Mouse (Mus musculus): ENCODE data around the gene Thy1. TPM values are rescaled to one million over a fixed set of nuclear protein-coding genes. Genes with fewer than 3 reads are reported as not detected.

The Thy1 gene
- polyA plus RNA-seq, 1 experiment from 2014 or later, result 0.26 TPM

- Histone ChIP-seq H3K9ac (no peak overlapping the region), H3K4me2 (no peak overlapping the region), H3K4me1 (replicated peaks) (no peaks in the 10 kb centered on the region), H3K27ac (replicated peaks) (no peak overlapping the region), H3K9me3 (replicated peaks) (no peaks in the 10 kb centered on the region), H3K4me3 (replicated peaks) (no peak overlapping the region), H3K36me3 (replicated peaks) (no peaks in the 10 kb centered on the region), H3K27me3 (peaks cover 53% of the 10 kb centered on the region)
- no peak for ATAC-seq (ENCODE audit: insufficient read depth)
- WGBS (ENCODE audit: insufficient replicate concordance), result 40% methylated on average over 14 of the region's 14 CpGs
These were observed 4.6 kb downstream of the Thy1 start for GRCm38 (mm10) chr9:44047571-44048490.

DNA sequence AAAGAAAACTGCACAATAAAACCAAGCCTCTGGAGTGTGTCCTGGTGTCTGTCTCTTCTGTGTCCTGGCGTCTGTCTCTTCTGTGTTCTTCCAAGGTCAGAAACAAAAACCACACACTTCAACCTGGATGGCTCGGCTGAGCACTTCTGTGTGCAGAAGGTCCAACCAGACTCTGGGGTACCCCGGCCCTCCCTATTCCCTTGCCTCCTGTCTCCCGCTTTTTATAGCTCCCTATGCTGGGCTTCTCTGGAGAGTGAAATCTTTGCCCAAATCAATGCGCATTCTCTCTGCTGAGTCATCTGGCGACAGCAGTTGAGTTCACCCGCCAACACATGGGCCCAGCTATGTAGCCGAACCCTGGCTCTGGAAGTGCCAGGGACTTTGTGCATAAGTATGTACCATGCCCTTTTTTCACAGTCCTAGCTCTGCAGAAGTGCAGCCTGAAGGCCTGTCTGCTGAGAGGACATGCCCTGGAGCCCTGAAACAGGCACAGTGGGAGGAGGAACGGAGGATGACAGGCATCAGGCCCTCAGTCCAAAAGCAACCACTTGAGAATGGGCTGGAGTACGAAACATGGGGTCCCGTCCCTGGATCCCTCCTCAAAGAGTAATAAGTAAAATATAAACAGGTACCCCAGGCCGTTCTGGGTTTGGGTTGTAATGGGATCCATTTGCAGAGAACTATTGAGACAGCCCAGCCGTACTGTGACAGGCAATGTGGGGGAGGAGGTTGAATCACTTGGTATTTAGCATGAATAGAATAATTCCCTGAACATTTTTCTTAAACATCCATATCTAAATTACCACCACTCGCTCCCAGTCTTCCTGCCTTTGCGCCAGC, 5.6 kb downstream of the Thy1 start:
- Histone ChIP-seq H3K27me3 (peaks cover 44% of the 10 kb centered on the region), H3K4me1 (replicated peaks) (no peaks in the 10 kb centered on the region)
- 62% methylated on average over 15 of the region's 15 CpGs for WGBS (ENCODE audit: insufficient replicate concordance)

DNA sequence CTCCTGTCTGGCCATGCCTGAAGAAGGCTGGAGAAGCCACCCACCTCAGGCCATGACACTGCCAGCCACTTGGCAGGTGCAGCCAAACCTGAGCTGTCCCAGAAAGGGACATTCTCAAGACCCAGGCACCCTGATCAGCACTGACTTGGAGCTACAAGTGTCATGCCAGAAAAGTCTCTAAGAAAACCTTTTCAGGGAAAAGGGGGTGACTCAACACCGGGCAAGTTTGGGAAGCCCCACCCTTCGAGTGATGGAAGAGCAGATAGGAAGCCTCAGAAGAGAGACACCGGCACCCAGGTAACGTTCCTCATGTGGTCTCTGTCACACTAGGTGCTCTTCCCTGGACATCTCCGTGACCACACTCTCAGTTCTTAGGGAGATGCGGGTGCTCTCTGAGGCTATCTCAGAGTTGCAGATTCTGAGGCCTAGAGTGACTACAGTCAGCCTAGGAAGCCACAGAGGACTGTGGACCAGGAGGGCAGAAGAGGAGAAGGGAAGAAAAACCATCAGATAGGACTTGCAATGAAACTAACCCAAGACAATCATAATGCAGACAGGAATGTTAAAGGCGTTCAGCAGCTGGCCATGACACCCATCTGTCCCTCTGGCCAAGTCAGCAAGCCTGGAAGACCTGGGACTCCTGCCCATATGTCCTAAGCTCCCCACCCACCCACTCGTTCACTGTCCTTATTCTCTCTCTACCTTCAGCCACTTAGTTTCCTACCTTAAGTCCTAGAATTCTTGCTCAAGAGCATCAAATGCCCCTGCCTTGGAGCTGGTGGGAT, 6.4 kb downstream of the Thy1 start:
- H3K27ac ChIP-seq (replicated peaks), result no peak overlapping the region
- WGBS (ENCODE audit: insufficient replicate concordance), result 36% methylated on average over 8 of the region's 8 CpGs

More for the DNA sequence above, 5.6 kb downstream of the Thy1 start:
- Histone ChIP-seq H3K27ac (replicated peaks) (no peak overlapping the region), H3K9me3 (replicated peaks) (no peaks in the 10 kb centered on the region), H3K36me3 (replicated peaks) (no peaks in the 10 kb centered on the region), H3K4me3 (replicated peaks) (no peak overlapping the region), H3K4me2 (no peak overlapping the region), H3K9ac (no peak overlapping the region)
- ATAC-seq (ENCODE audit: insufficient read depth), result no peak

DNA sequence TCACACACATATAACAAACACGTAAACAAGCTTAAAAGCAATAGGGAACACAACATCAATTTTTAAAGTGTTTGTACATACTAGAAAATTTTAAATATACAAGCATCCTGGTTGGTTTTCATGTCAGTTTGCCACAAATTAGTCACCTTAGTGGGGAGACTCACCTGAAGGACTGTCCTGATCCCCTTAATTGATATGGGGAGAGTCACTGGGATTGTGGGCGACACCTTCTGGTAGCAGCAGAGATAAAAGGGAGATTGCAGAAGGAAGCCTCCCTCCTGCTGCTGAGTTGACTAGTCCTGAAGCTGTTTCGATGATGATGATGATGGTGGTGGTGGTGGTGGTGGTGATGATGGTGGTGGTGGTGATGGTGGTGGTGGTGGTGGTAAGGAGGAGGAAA, 9.7 kb downstream of the Thy1 start:
- Histone ChIP-seq H3K9ac (no peak overlapping the region), H3K4me1 (replicated peaks) (no peaks in the 10 kb centered on the region), H3K36me3 (replicated peaks) (no peaks in the 10 kb centered on the region), H3K9me3 (replicated peaks) (no peaks in the 10 kb centered on the region), H3K27ac (replicated peaks) (no peak overlapping the region), H3K4me3 (replicated peaks) (no peak overlapping the region), H3K4me2 (no peak overlapping the region), H3K27me3 (peaks cover 6% of the 10 kb centered on the region)
- no peak for ATAC-seq (ENCODE audit: insufficient read depth)
- WGBS (ENCODE audit: insufficient replicate concordance), result 48% methylated on average over 3 of the region's 3 CpGs

More for the DNA sequence above, 6.4 kb downstream of the Thy1 start:
- no peak overlapping the region for H3K9ac ChIP-seq
- H3K4me3 ChIP-seq (replicated peaks), result no peak overlapping the region
- H3K36me3 ChIP-seq (replicated peaks), result no peaks in the 10 kb centered on the region
- no peak for ATAC-seq (ENCODE audit: insufficient read depth)
- H3K4me2 ChIP-seq, result no peak overlapping the region
- peaks cover 36% of the 10 kb centered on the region for H3K27me3 ChIP-seq
- no peaks in the 10 kb centered on the region for H3K9me3 ChIP-seq (replicated peaks)
- no peaks in the 10 kb centered on the region for H3K4me1 ChIP-seq (replicated peaks)

- no peaks in the 10 kb centered on the region for H3K27me3 ChIP-seq
- H3K4me2 ChIP-seq, result no peak overlapping the region
- H3K4me1 ChIP-seq (replicated peaks), result no peaks in the 10 kb centered on the region
- H3K4me3 ChIP-seq (replicated peaks), result no peak overlapping the region
- H3K9me3 ChIP-seq (replicated peaks), result no peaks in the 10 kb centered on the region
- no peak overlapping the region for H3K27ac ChIP-seq (replicated peaks)
- no peaks in the 10 kb centered on the region for H3K36me3 ChIP-seq (replicated peaks)
- no peak overlapping the region for H3K9ac ChIP-seq
- no peak for ATAC-seq (ENCODE audit: insufficient read depth)
- WGBS (ENCODE audit: insufficient replicate concordance), result 35% methylated on average over 1 of the region's 1 CpGs
These were observed 10.8 kb downstream of the Thy1 start for GRCm38 (mm10) chr9:44053936-44054335.

DNA sequence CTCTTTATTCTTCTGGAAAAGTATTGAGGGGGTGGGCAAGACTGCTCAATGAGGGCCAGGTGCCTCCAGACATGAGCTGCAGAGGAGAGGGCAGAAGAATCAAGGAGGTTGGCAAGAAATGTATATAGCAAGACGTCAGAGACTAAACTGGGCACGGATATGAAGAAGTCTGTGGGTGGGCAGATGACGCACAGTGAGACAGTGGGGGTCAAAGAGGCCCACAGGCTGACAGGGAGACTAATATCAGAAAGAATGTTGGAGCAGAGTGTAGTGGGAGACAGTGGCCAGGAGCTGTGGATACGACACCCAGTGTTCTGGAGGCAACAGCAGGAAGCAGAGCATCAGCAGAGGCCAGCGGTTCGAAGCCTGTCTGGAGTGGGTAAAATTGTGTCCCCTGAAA, 15.4 kb downstream of the Thy1 start:
- Histone ChIP-seq H3K4me1 (replicated peaks) (no peaks in the 10 kb centered on the region), H3K9ac (no peak overlapping the region), H3K36me3 (replicated peaks) (no peaks in the 10 kb centered on the region), H3K27me3 (peaks cover 4% of the 10 kb centered on the region; the same call in 1 of the 2 replicates), H3K4me2 (no peak overlapping the region), H3K27ac (replicated peaks) (no peak overlapping the region), H3K9me3 (replicated peaks) (no peaks in the 10 kb centered on the region), H3K4me3 (replicated peaks) (no peak overlapping the region)
- ATAC-seq (ENCODE audit: insufficient read depth), result no peak
- WGBS (ENCODE audit: insufficient replicate concordance), result 59% methylated on average over 6 of the region's 6 CpGs

DNA sequence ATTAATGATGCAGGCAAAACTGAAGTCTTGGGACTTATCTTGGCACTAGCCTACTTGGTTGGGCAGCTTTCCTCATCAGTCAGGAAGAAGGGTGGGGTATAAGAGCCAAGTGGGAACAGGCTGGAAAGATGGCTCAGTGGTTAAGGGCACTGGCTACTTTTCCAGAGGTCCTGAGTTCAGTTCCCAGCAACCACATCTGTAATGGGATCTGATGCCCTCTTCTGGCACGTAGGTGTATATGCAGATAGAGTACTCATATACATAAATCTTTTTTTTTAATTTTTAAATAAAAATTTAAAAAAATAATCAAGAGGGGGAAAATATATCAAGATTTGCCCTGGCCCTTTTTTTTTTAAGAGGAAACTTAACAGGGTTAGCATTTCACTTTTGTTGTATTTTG, 22.0 kb downstream of the Thy1 start:
- ATAC-seq (ENCODE audit: insufficient read depth), result no peak
- 18% methylated on average over 1 of the region's 1 CpGs for WGBS (ENCODE audit: insufficient replicate concordance)

DNA sequence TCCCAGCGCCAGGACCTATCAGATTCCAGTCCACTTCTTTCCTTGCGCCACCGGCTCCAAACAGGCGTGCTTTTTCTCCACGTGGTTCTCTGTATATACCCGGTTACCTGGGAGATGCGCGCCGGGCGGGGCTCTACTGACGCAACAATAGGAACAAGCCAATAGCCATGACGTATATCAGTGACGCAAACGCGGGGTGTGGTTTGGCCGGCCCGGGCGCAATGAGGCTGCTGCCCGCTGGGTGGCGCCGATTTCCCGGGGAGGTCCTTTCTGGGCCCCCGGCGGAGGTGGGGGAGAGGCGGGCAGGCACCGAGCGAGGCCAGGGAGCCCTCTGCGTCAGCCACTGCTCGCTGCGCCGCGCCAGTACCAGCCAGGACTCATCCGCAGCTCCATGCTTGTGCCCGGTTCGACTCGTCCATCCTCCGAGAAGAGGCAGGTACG, 23.6 kb downstream of the Thy1 start, which contains the start of gene Usp2:
Gene Usp2 (plus strand): TSS at position 237 of the 441 bp plus-strand sequence.
- no peak within 1 kb of the TSS for H3K27ac ChIP-seq (replicated peaks)
- H3K4me1 ChIP-seq (replicated peaks), result peaks cover 17% of the 10 kb centered on the region
- WGBS (ENCODE audit: insufficient replicate concordance), result 0% methylated on average over 38 of the region's 38 CpGs
- H3K9me3 ChIP-seq (replicated peaks), result no peaks in the 10 kb centered on the region
- H3K4me3 ChIP-seq (replicated peaks), result peak within 1 kb of the TSS; percentile 51
- H3K27me3 ChIP-seq, result peaks cover 18% of the 10 kb centered on the region
- peak; percentile 86 for ATAC-seq (ENCODE audit: insufficient read depth)
- H3K36me3 ChIP-seq (replicated peaks), result no peaks in the 10 kb centered on the region
- H3K9ac ChIP-seq, result peak within 1 kb of the TSS; percentile 44
- H3K4me2 ChIP-seq, result peak within 1 kb of the TSS; percentile 84

More for the DNA sequence above, 22.0 kb downstream of the Thy1 start:
- H3K27ac ChIP-seq (replicated peaks), result no peak overlapping the region
- H3K4me1 ChIP-seq (replicated peaks), result peaks cover 17% of the 10 kb centered on the region
- peaks cover 8% of the 10 kb centered on the region for H3K27me3 ChIP-seq
- H3K9ac ChIP-seq, result no peak overlapping the region
- no peaks in the 10 kb centered on the region for H3K9me3 ChIP-seq (replicated peaks)
- no peaks in the 10 kb centered on the region for H3K36me3 ChIP-seq (replicated peaks)
- H3K4me3 ChIP-seq (replicated peaks), result no peak overlapping the region
- H3K4me2 ChIP-seq, result no peak overlapping the region

DNA sequence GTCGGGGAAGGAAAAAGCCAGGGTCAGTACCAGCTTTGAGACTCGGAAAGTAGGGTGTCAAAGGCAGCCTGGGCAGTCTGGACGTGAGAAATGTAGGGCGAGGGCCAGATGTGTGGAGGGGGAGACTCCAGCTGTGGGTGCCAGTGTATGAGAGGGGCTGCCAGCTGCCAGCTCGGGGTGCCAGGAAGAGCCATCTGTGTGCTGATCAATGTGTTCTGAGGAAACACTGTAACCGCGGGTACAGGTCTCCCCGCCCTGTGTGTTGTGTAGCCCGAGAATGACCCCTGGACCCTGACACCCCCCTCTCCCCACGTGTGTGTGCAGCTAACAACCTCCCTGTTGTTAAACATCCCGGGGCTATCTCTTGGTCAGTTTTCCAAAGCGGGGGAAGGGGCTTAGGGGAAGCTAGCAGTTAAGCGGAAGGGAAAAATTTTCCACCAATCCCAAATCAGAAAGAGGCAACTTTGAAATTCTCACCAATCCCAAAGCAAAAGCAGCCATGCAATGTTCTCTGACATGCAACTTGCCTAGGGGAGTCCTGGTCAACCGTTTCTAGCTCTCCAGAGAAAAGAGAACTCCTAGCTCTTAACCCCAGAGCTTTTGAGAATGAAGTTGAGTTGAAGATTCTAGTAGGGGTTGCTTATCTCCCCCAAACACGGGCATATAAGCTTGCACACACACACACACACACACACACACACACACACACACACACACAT, 24.2 kb downstream of the Thy1 start:
- no peaks in the 10 kb centered on the region for H3K9me3 ChIP-seq (replicated peaks)
- H3K4me1 ChIP-seq (replicated peaks), result peaks cover 17% of the 10 kb centered on the region
- peak overlapping the region; percentile 44 for H3K9ac ChIP-seq
- peak; percentile 45 for ATAC-seq (ENCODE audit: insufficient read depth)
- no peak overlapping the region for H3K27ac ChIP-seq (replicated peaks)
- H3K4me2 ChIP-seq, result peak overlapping the region; percentile 84
- H3K4me3 ChIP-seq (replicated peaks), result peak overlapping the region; percentile 51
- H3K36me3 ChIP-seq (replicated peaks), result no peaks in the 10 kb centered on the region
- H3K27me3 ChIP-seq, result peaks cover 24% of the 10 kb centered on the region
- 5% methylated on average over 15 of the region's 15 CpGs for WGBS (ENCODE audit: insufficient replicate concordance)

- Histone ChIP-seq H3K36me3 (replicated peaks) (no peaks in the 10 kb centered on the region), H3K9me3 (replicated peaks) (no peaks in the 10 kb centered on the region), H3K4me3 (replicated peaks) (no peak overlapping the region), H3K4me1 (replicated peaks) (peaks cover 17% of the 10 kb centered on the region), H3K27ac (replicated peaks) (no peak overlapping the region), H3K9ac (no peak overlapping the region), H3K4me2 (no peak overlapping the region), H3K27me3 (peaks cover 26% of the 10 kb centered on the region)
- whole genome bisulfite sequencing (ENCODE audit: insufficient replicate concordance), result 70% methylated on average over 6 of the region's 6 CpGs
- no peak for ATAC-seq (ENCODE audit: insufficient read depth)
These were observed 24.8 kb downstream of the Thy1 start for GRCm38 (mm10) chr9:44067960-44068330.
